Mouse (Mus musculus) MEL (cell line): ENCODE measurements around the gene Tmem80. TPM values are rescaled to one million over a fixed set of nuclear protein-coding genes. Genes with fewer than 3 reads are reported as not detected.

Source experiments
- DNase-seq: peaks from one replicate; pipeline ENCODE4 v3.0.0; 2011; ENCODE audit warnings: low read depth, low spot score
- H3K27ac ChIP-seq: 2 replicates; pipeline ENCODE4 v1.5.1; 2012; ENCODE audit warnings: low read depth, mild to moderate bottlenecking, control low read depth, low read length, moderate library complexity; ENCODE audit not compliant: control insufficient read depth
- H3K27me3 ChIP-seq, 2 experiments: fragments of 150-350 bp in 1 of 2; sonication (generic) in 1 of 2; 2 replicates each; pipeline ENCODE4 v1.6.1; 2012; ENCODE audit warnings: low read length in 2 of 2, mild to moderate bottlenecking in 2 of 2, improper control_type of control experiment in 1 of 2, moderate library complexity in 1 of 2; ENCODE audit not compliant: insufficient read depth in 2 of 2, control insufficient read depth in 1 of 2
- H3K36me3 ChIP-seq, 2 experiments: 2 replicates each; pipeline ENCODE4 v1.6.1; 2012 to 2014; ENCODE audit warnings: low read length in 2 of 2, improper control_type of control experiment in 1 of 2, inconsistent platforms in 1 of 2, mild to moderate bottlenecking in 1 of 2; ENCODE audit not compliant: insufficient read depth in 2 of 2, control insufficient read depth in 1 of 2
- H3K4me1 ChIP-seq, 2 experiments: fragments of 150-350 bp in 1 of 2; sonication (generic) in 1 of 2; 2 replicates each; pipeline ENCODE4 v1.6.1; 2012; ENCODE audit warnings: low read length in 2 of 2, improper control_type of control experiment in 1 of 2, mild to moderate bottlenecking in 1 of 2; ENCODE audit not compliant: insufficient read depth in 2 of 2, control insufficient read depth in 1 of 2
- H3K4me3 ChIP-seq, 2 experiments: fragments of 150-350 bp in 1 of 2; sonication (generic) in 1 of 2; 2 replicates each; pipeline ENCODE4 v1.5.1; 2012; ENCODE audit warnings: low read depth in 2 of 2, low read length in 2 of 2, mild to moderate bottlenecking in 2 of 2, moderate library complexity in 2 of 2, control low read depth in 1 of 2, improper control_type of control experiment in 1 of 2; ENCODE audit not compliant: control insufficient read depth in 1 of 2, insufficient read depth in 1 of 2
- H3K79me2 ChIP-seq: 2 replicates; pipeline ENCODE4 v1.6.1; 2012; ENCODE audit warnings: mild to moderate bottlenecking, low read length, moderate library complexity; ENCODE audit not compliant: control insufficient read depth, poor library complexity, insufficient read depth
- H3K9ac ChIP-seq: 2 replicates; pipeline ENCODE4 v1.6.1; 2012; ENCODE audit warnings: low read depth, mild to moderate bottlenecking, control low read depth, low read length, moderate library complexity; ENCODE audit not compliant: control insufficient read depth, poor library complexity, severe bottlenecking
- H3K9me3 ChIP-seq: fragments of 150-350 bp; sonication (generic); replicated peaks from 2 replicates; pipeline ENCODE4 v1.6.1; 2012; ENCODE audit warnings: mild to moderate bottlenecking, low read length, improper control_type of control experiment, moderate library complexity; ENCODE audit not compliant: insufficient read depth
- BHLHE40 ChIP-seq: IDR thresholded peaks from 2 replicates; pipeline ENCODE4 v1.6.1; 2012; ENCODE audit warnings: low read depth, mild to moderate bottlenecking, inconsistent platforms, low read length, improper control_type of control experiment, borderline replicate concordance
- CHD1 ChIP-seq: IDR thresholded peaks from 2 replicates; pipeline ENCODE4 v1.6.1; 2012; ENCODE audit warnings: low read depth, mild to moderate bottlenecking, inconsistent platforms, low read length, improper control_type of control experiment
- CTCF ChIP-seq, 3 experiments: IDR thresholded peaks in 2 of 3; conservative IDR thresholded peaks in 1 of 3; 2 replicates each; pipeline ENCODE4 v1.5.1; 2011 to 2012; ENCODE audit warnings: low read length in 3 of 3, low read depth in 2 of 3, mild to moderate bottlenecking in 2 of 3, improper control_type of control experiment in 1 of 3, inconsistent platforms in 1 of 3, mixed read lengths in 1 of 3, moderate library complexity in 1 of 3; ENCODE audit not compliant: control insufficient read depth in 1 of 3, insufficient read depth in 1 of 3, poor library complexity in 1 of 3, severe bottlenecking in 1 of 3
- E2F4 ChIP-seq: IDR thresholded peaks from 2 replicates; pipeline ENCODE4 v1.6.1; 2011; ENCODE audit warnings: low read depth, low read length, improper control_type of control experiment, borderline replicate concordance
- JUND ChIP-seq: IDR thresholded peaks from 2 replicates; pipeline ENCODE4 v1.6.1; 2011; ENCODE audit warnings: low read depth, mild to moderate bottlenecking, improper control_type of control experiment, low read length
- KAT2A ChIP-seq: conservative IDR thresholded peaks from 2 replicates; pipeline ENCODE4 v1.6.1; 2012; ENCODE audit warnings: low read depth, low read length, improper control_type of control experiment, inconsistent platforms
- MAX ChIP-seq: IDR thresholded peaks from 2 replicates; pipeline ENCODE4 v1.6.1; 2011; ENCODE audit warnings: low read length, improper control_type of control experiment
- MXI1 ChIP-seq: IDR thresholded peaks from 2 replicates; pipeline ENCODE4 v1.6.1; 2011; ENCODE audit warnings: mild to moderate bottlenecking, low read depth, low read length, improper control_type of control experiment
- MYC ChIP-seq: IDR thresholded peaks from 2 replicates; pipeline ENCODE4 v1.6.1; 2011; ENCODE audit warnings: low read depth, mild to moderate bottlenecking, low read length, improper control_type of control experiment, moderate library complexity
- NRF1 ChIP-seq: IDR thresholded peaks from 2 replicates; pipeline ENCODE4 v1.6.1; 2014; ENCODE audit warnings: low read depth, mild to moderate bottlenecking, inconsistent platforms, low read length, improper control_type of control experiment, moderate library complexity; ENCODE audit not compliant: poor library complexity, insufficient read depth, severe bottlenecking
- RAD21 ChIP-seq: IDR thresholded peaks from 2 replicates; pipeline ENCODE4 v1.6.1; 2011; ENCODE audit warnings: mild to moderate bottlenecking, low read depth, low read length, improper control_type of control experiment
- SIN3A ChIP-seq: IDR thresholded peaks from 2 replicates; pipeline ENCODE4 v1.6.1; 2012; ENCODE audit warnings: low read length, improper control_type of control experiment, inconsistent platforms
- SMC3 ChIP-seq: IDR thresholded peaks from 2 replicates; pipeline ENCODE4 v1.6.1; 2011; ENCODE audit warnings: low read depth, low read length, improper control_type of control experiment
- UBTF ChIP-seq: IDR thresholded peaks from 2 replicates; pipeline ENCODE4 v1.6.1; 2012; ENCODE audit warnings: low read depth, mild to moderate bottlenecking, inconsistent platforms, low read length, improper control_type of control experiment, moderate library complexity, borderline replicate concordance; ENCODE audit not compliant: insufficient read depth
- USF1 ChIP-seq: IDR thresholded peaks from 2 replicates; pipeline ENCODE4 v1.6.1; 2014; ENCODE audit warnings: low read depth, mild to moderate bottlenecking, inconsistent platforms, low read length, improper control_type of control experiment, moderate library complexity
- ZNF384 ChIP-seq: IDR thresholded peaks from 2 replicates; pipeline ENCODE4 v1.6.1; 2012; ENCODE audit warnings: low read depth, mild to moderate bottlenecking, inconsistent platforms, low read length, improper control_type of control experiment
- polyA plus RNA-seq, 2 experiments: library from polyadenylated mRNA; stranded (reverse) in 1 of 2; unstranded in 1 of 2; fragments of >175 nt in 1 of 2; fragments of >200 nt in 1 of 2; gene quantifications; 2 replicates each; pipeline versions ENCODE4 v1.2.1 to v1.2.4; 2012; ENCODE audit warnings: low replicate concordance in 2 of 2, low read depth in 1 of 2; ENCODE audit not compliant: insufficient read length in 2 of 2, insufficient read depth in 1 of 2, missing spikeins in 1 of 2
- total RNA-seq: library from RNA; depleted of rRNA; stranded (reverse); fragments of 300-350 nt; gene quantifications from 2 replicates; pipeline ENCODE4 v1.2.3, GENCODE M21; 2012

Gene Tmem80
- total and polyA plus RNA-seq, 3 experiments, result 12.3 to 27.7 TPM; not detected in 1

GRCm38 (mm10) chr7:141355626-141356326, 28.2 kb downstream of the Tmem80 start:
- Histone ChIP-seq H3K4me3 (peak overlapping the region in 1 of 2 experiments; percentile 23; a peak in 1 of 4 replicates), H3K79me2 (no peaks in the 10 kb centered on the region), H3K36me3 (no peaks in the 10 kb centered on the region), H3K9ac (no peak overlapping the region), H3K4me1 (peaks cover 0 to 9% of the 10 kb centered on the region in 2 experiments; a peak in 3 of 4 replicates), H3K27me3 (peaks cover 6 to 18% of the 10 kb centered on the region in 2 experiments; a peak in 3 of 4 replicates), H3K9me3 (no peaks in the 10 kb centered on the region), H3K27ac (no peak overlapping the region)
- peak; percentile 45 for DNase-seq
- no peak for TF ChIP-seq USF1
- no peak for TF ChIP-seq JUND
- no peak for TF ChIP-seq KAT2A
- TF ChIP-seq SMC3, result peak; percentile 19; the same call in 1 of the 2 replicates
- TF ChIP-seq ZNF384, result no peak
- TF ChIP-seq MYC, result no peak
- TF ChIP-seq E2F4, result no peak
- TF ChIP-seq NRF1, result no peak
- no peak for TF ChIP-seq UBTF
- TF ChIP-seq CHD1, result no peak
- TF ChIP-seq SIN3A, result no peak
- TF ChIP-seq RAD21, result peak; percentile 13
- TF ChIP-seq BHLHE40, result no peak
- TF ChIP-seq CTCF (IDR thresholded peaks at IDR 0.05 in 2 of 3, conservative IDR thresholded peaks at IDR 0.05 in 1 of 3; ENCODE audit: control insufficient read depth in 1 of 3, insufficient read depth in 1 of 3, low read depth in 2 of 3, low read length in 3 of 3, poor library complexity in 1 of 3, severe bottlenecking in 1 of 3), result peak; percentile 28 to 43 (median 42); a peak in 5 of 6 replicates

DNA sequence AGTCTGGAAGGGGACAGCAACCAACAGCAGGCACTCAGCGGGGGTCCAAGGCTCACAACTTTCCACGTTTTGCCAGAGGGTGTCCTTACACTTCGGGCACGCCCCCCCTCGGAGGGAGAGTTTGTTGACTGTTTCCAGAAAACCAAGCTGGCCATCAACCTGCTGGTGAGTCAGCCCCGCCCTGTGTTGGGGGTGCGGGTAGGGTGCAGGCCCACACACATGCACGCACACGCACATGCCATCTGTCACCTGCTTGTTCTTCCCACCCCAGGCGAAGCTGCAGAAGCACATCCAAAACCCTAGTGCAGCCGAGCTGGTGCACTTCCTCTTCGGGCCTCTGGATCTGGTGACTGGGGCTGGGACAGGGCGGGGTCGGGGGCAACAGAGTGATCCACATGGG, 29.4 kb downstream of the Tmem80 start:
- peaks cover 4 to 15% of the 10 kb centered on the region in 2 experiments; a peak in 3 of 4 replicates for H3K27me3 ChIP-seq
- no peak overlapping the region for H3K27ac ChIP-seq

More for the DNA sequence above, 29.4 kb downstream of the Tmem80 start:
- peak; percentile 61 for DNase-seq
- H3K36me3 ChIP-seq, result no peaks in the 10 kb centered on the region
- H3K4me3 ChIP-seq, result 0 out of 4 replicates have a peak overlapping the region, but pooled peaks have one; percentile 10 to 15
- 0 out of 2 replicates have a peak overlapping the region, but pooled peaks have one; percentile 3 for H3K9ac ChIP-seq
- 0 out of 2 replicates have a peak, but pooled peaks have one; percentile 41 for TF ChIP-seq MAX
- no peak for TF ChIP-seq MYC
- no peak for TF ChIP-seq NRF1
- TF ChIP-seq MXI1, result peak; percentile 44; the same call in 1 of the 2 replicates
- peak; percentile 42; the same call in 1 of the 2 replicates for TF ChIP-seq SIN3A
- H3K4me1 ChIP-seq, result peaks cover 0 to 9% of the 10 kb centered on the region in 2 experiments; a peak in 3 of 4 replicates
- H3K79me2 ChIP-seq, result no peaks in the 10 kb centered on the region
- no peaks in the 10 kb centered on the region for H3K9me3 ChIP-seq
